Mouse (Mus musculus): ENCODE measurements around the gene Olfr573-ps1. TPM values are rescaled to one million over a fixed set of nuclear protein-coding genes. Genes with fewer than 3 reads are reported as not detected.

The Olfr573-ps1 gene
- polyA plus RNA-seq, 1 experiment: not detected

DNA sequence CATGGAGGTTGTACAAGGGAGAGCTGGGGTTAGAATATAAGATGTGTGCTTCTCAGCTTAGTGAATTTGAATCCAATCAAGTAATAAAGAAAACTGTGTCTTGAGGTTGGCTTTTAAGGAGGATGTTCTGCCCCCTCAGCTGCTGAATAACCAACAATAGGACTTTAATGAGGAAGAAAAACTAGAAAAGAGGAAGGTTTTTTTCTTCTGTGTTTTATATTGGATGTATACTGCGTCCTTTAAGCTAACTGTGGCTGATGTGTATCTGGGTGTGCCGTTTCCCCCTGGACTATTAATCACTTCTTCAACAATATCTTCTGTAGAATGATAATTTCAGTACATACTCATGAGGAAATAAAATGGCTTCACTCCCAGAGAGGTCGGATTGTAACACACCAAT, 15.3 kb downstream of the Olfr573-ps1 start:
- 47% methylated on average over 3 of the region's 3 CpGs for WGBS
- no peak for DNase-seq
- Histone ChIP-seq H3K4me1 (ENCODE audit: control insufficient read depth, insufficient read depth, low read length) (no peaks in the 10 kb centered on the region), H3K4me3 (replicated peaks; ENCODE audit: extremely low read depth, low read depth, low read length) (no peak overlapping the region)
- no peak for TF ChIP-seq POLR2A (IDR thresholded peaks at IDR 0.05; ENCODE audit: borderline replicate concordance, extremely low read depth, low read depth, low read length)
- TF ChIP-seq CTCF (IDR thresholded peaks at IDR 0.05; ENCODE audit: insufficient read depth, low read length): no peak

DNA sequence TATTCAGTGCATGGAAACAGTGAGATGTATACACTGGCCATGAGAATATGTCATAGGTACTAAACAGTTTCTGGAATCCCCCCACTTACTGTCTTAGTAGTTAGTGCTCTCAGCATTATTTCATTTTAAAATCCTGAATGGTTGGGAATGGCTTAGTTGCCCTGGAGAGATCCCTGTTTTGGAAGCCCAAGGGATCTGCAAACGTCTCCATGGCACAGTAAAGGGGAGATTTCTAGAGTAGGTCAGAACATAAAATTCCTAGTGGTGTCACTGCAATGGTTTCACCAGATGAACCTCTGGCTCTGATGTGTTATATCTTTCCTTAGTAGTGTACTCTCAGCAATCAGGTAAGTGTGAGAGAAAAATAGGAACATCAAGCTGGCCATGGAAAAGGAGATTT, 18.3 kb downstream of the Olfr573-ps1 start, which contains the start of gene Olfr572:
TSS of gene Olfr572 (plus strand) at position 301 of the 400 bp plus-strand sequence.
- DNase-seq: no peak
- 56% methylated on average over 1 of the region's 1 CpGs for WGBS

DNA sequence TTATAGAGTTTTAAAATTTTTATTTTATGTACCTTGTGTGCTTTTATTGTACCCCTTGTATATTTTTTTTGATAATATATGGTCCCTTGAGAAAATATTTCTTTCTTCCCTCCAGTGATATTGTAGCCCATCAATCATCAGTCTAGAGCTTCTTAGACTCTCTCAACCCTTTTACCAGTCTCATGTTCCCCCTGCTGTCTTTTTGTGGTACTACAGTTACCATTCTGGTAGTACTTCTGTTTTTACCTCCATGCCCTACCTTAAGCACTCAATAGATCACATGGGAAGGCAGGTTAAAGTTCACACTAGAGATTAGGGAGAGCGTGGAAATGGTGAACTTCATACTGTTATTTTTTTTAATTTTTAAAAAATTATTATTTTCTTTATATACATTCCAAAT, 22.7 kb downstream of the Olfr573-ps1 start:
- no peak for DNase-seq
- Histone ChIP-seq H3K4me1 (ENCODE audit: control insufficient read depth, insufficient read depth, low read length) (no peaks in the 10 kb centered on the region), H3K4me3 (replicated peaks; ENCODE audit: extremely low read depth, low read depth, low read length) (no peak overlapping the region)
- 5% methylated on average over 1 of the region's 1 CpGs for WGBS
- TF ChIP-seq POLR2A (IDR thresholded peaks at IDR 0.05; ENCODE audit: borderline replicate concordance, extremely low read depth, low read depth, low read length) (no peak), CTCF (IDR thresholded peaks at IDR 0.05; ENCODE audit: insufficient read depth, low read length) (no peak)

More for the DNA sequence above, 18.3 kb downstream of the Olfr573-ps1 start, which contains the start of gene Olfr572:
- Histone ChIP-seq H3K4me3 (replicated peaks; ENCODE audit: extremely low read depth, low read depth, low read length) (no peak within 1 kb of the TSS), H3K4me1 (ENCODE audit: control insufficient read depth, insufficient read depth, low read length) (no peaks in the 10 kb centered on the region)
- TF ChIP-seq POLR2A (IDR thresholded peaks at IDR 0.05; ENCODE audit: borderline replicate concordance, extremely low read depth, low read depth, low read length): no peak
- no peak for TF ChIP-seq CTCF (IDR thresholded peaks at IDR 0.05; ENCODE audit: insufficient read depth, low read length)

DNA sequence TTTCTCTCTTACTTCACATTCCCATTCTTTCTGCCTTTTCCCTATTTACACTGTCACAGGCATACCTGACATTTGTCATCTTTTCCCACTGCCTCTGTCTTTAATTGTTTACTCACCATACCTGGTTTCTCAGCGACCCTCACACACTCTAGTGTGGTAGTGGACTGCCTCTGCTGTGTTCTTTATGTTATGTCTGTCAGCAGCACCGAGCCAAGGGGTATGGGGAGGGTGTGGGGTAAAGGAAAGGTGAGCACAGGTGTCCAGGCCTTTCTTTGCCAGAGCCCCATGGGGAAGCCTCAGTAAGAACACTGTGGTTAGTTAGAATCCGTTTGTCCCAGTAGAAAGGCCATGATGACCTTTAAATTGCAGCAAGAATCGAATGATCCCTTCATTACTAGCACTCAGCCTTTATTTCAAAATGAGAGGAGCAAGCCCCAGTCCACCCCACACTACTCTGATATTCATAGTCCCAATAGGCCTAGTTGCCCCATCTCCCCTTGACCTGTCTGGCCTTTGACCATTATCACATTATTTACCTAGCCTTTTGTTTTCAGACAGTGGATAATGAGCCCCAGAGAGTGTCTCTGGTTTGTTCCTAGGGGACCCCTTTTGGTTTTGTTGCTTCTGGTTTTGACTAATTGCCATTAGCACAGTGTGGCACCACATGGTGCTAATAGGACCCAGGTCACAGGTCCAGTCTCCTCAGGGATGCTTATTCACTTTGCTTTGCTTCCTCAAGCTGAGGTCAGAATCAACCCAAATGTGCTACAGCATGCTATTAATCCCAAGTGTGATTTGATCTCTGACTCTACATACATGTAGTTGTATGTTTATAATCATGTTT, 25.1 kb downstream of the Olfr573-ps1 start, which contains the start of gene Olfr571:
TSS of gene Olfr571 (minus strand) at position 505 of the 844 bp plus-strand sequence.
- no peaks in the 10 kb centered on the region for H3K4me1 ChIP-seq (ENCODE audit: control insufficient read depth, insufficient read depth, low read length)
- WGBS: 52% methylated on average over 4 of the region's 4 CpGs
- H3K4me3 ChIP-seq (replicated peaks; ENCODE audit: extremely low read depth, low read depth, low read length): no peak within 1 kb of the TSS
- no peak for DNase-seq
- TF ChIP-seq POLR2A (IDR thresholded peaks at IDR 0.05; ENCODE audit: borderline replicate concordance, extremely low read depth, low read depth, low read length): no peak
- no peak for TF ChIP-seq CTCF (IDR thresholded peaks at IDR 0.05; ENCODE audit: insufficient read depth, low read length)

DNA sequence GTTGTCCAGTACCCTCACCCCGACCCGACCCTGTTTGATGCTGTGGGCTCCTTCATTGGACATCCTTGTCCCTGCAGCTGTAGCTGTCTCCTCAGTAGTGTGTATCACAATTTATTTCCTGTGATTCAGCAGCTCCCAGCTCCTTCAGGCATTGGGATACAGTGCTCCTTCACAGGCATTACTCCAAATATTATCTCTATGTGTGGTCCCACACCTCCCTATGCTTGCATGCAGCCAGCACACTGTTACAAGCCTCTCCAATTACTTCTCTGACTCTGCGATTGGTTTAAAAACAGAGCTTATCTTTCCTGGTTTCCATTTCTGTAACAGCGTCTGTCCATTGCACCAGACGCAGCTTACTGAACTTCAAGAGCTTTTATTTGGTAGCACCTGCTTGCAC, 26.0 kb downstream of the Olfr573-ps1 start:
- H3K4me3 ChIP-seq (replicated peaks; ENCODE audit: extremely low read depth, low read depth, low read length): no peak overlapping the region
- no peak for DNase-seq
- TF ChIP-seq POLR2A (IDR thresholded peaks at IDR 0.05; ENCODE audit: borderline replicate concordance, extremely low read depth, low read depth, low read length) (no peak), CTCF (IDR thresholded peaks at IDR 0.05; ENCODE audit: insufficient read depth, low read length) (no peak)
- H3K4me1 ChIP-seq (ENCODE audit: control insufficient read depth, insufficient read depth, low read length): no peaks in the 10 kb centered on the region
- 51% methylated on average over 5 of the region's 5 CpGs for WGBS

DNA sequence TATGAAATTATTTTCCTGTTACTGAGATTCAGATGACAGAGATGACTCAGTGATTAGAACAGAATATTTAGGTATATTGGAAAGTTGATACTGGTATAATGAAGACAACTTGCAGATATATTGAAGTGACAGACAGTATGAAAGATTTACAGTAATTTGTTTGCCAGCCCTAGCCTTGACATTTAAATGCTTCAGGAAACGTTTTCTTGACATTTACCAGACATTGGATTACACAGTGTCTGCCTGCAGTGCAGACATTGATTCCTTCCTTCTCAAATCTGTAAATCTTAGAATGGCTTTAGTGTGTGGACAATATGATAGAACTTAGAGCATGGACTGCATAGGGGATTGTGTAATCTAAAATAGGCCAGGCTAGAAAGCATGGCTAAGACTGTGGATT, 27.1 kb downstream of the Olfr573-ps1 start:
- 22% methylated on average over 1 of the region's 1 CpGs for WGBS
- Histone ChIP-seq H3K4me1 (ENCODE audit: control insufficient read depth, insufficient read depth, low read length) (no peaks in the 10 kb centered on the region), H3K4me3 (replicated peaks; ENCODE audit: extremely low read depth, low read depth, low read length) (no peak overlapping the region)
- DNase-seq: no peak
- no peak for TF ChIP-seq CTCF (IDR thresholded peaks at IDR 0.05; ENCODE audit: insufficient read depth, low read length)

Other genes starting within 250 kb of the Olfr573-ps1 start
- 0.26 TPM in 1 of 2 replicates, not detected in the other for gene Olfr557, start 246.7 kb downstream of the Olfr573-ps1 start, polyA plus RNA-seq (2012; rRNA removed)
- gene Olfr558, start 240.4 kb downstream of the Olfr573-ps1 start, polyA plus RNA-seq (2012; rRNA removed): 0.17 and 0.37 TPM in 2 replicates
- not detected in 2 replicates for gene Olfr33, start 223.5 kb downstream of the Olfr573-ps1 start, polyA plus RNA-seq (2012; rRNA removed)
- gene Olfr559, start 215.1 kb downstream of the Olfr573-ps1 start, polyA plus RNA-seq (2012; rRNA removed): not detected in 2 replicates
- gene Olfr560, start 183.2 kb downstream of the Olfr573-ps1 start, polyA plus RNA-seq (2012; rRNA removed): not detected in 2 replicates
- 0.53 and 1.7 TPM in 2 replicates for gene Olfr78, start 183.1 kb downstream of the Olfr573-ps1 start, polyA plus RNA-seq (2012; rRNA removed)
- 0.10 TPM in 1 of 2 replicates, not detected in the other for gene Olfr561, start 171.4 kb downstream of the Olfr573-ps1 start, polyA plus RNA-seq (2012; rRNA removed)
- gene Olfr564, start 139.1 kb downstream of the Olfr573-ps1 start, polyA plus RNA-seq (2012; rRNA removed): not detected in 2 replicates
- not detected in 2 replicates for gene Olfr566, start 83.8 kb downstream of the Olfr573-ps1 start, polyA plus RNA-seq (2012; rRNA removed)
- gene Olfr568, start 65.5 kb downstream of the Olfr573-ps1 start, polyA plus RNA-seq (2012; rRNA removed): not detected in 2 replicates
- not detected in 2 replicates for gene Olfr569, start 51.7 kb downstream of the Olfr573-ps1 start, polyA plus RNA-seq (2012; rRNA removed)
- not detected in 2 replicates for gene Olfr570, start 48.0 kb downstream of the Olfr573-ps1 start, polyA plus RNA-seq (2012; rRNA removed)
- gene Olfr571, start 25.0 kb downstream of the Olfr573-ps1 start, polyA plus RNA-seq (2012; rRNA removed): not detected in 2 replicates
- not detected in 2 replicates for gene Olfr572, start 18.2 kb downstream of the Olfr573-ps1 start, polyA plus RNA-seq (2012; rRNA removed)
- gene Olfr574, start 5.9 kb upstream of the Olfr573-ps1 start, polyA plus RNA-seq (2012; rRNA removed): not detected in 2 replicates
- not detected in 2 replicates for gene Olfr575, start 16.2 kb upstream of the Olfr573-ps1 start, polyA plus RNA-seq (2012; rRNA removed)
- not detected in 2 replicates for gene Olfr576, start 20.1 kb upstream of the Olfr573-ps1 start, polyA plus RNA-seq (2012; rRNA removed)
- gene Olfr577, start 33.4 kb upstream of the Olfr573-ps1 start, polyA plus RNA-seq (2012; rRNA removed): not detected in 2 replicates
- not detected in 2 replicates for gene Olfr578, start 46.7 kb upstream of the Olfr573-ps1 start, polyA plus RNA-seq (2012; rRNA removed)
- gene Olfr582, start 95.4 kb upstream of the Olfr573-ps1 start, polyA plus RNA-seq (2012; rRNA removed): not detected in 2 replicates
- gene Olfr583, start 108.7 kb upstream of the Olfr573-ps1 start, polyA plus RNA-seq (2012; rRNA removed): not detected in 2 replicates
- not detected in 2 replicates for gene Olfr584, start 139.3 kb upstream of the Olfr573-ps1 start, polyA plus RNA-seq (2012; rRNA removed)
- not detected in 2 replicates for gene Olfr585, start 155.1 kb upstream of the Olfr573-ps1 start, polyA plus RNA-seq (2012; rRNA removed)
- not detected in 2 replicates for gene Olfr586, start 183.1 kb upstream of the Olfr573-ps1 start, polyA plus RNA-seq (2012; rRNA removed)
- gene Olfr588-ps1, start 198.3 kb upstream of the Olfr573-ps1 start, polyA plus RNA-seq (2012; rRNA removed): not detected in 2 replicates
- gene Olfr589, start 213.8 kb upstream of the Olfr573-ps1 start, polyA plus RNA-seq (2012; rRNA removed): not detected in 2 replicates
- not detected in 2 replicates for gene Olfr591, start 235.8 kb upstream of the Olfr573-ps1 start, polyA plus RNA-seq (2012; rRNA removed)
- gene Olfr592, start 242.2 kb upstream of the Olfr573-ps1 start, polyA plus RNA-seq (2012; rRNA removed): not detected in 2 replicates

Data from lung, adult 2 months (tissue).